Mouse (Mus musculus): ENCODE data around the gene Tle6. TPM values are rescaled to one million over a fixed set of nuclear protein-coding genes. Genes with fewer than 3 reads are reported as not detected.

The Tle6 gene
- 21.3 and 22.7 TPM in 2 replicates for polyA plus RNA-seq (2012; rRNA removed; ENCODE audit: low replicate concordance)

DNA sequence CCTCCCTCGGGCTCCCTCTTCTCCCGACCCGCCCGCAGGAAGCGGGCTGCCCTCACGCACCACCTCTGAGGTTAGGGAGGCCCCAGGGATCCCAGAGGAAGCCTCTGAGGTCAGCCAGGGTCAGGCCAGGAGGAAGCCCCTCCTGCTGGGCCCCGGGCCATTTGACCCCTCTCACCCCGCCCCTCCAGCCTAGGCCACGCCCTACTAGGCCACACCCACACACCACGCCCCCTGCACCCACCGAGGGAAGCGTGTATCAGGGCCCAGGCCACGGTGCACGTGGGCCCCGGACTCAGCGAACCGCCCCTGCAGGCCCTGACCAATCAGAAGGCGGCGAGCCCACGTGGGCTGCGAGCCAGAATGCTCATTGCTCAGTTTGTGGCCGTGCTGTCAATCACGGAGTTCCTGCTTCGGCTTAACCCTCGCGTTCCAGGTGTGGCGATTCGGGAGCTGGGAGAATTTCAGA lies at the start of gene Tle6:
Gene Tle6 (minus strand): TSS at position 336 of the 466 bp plus-strand sequence.

DNA sequence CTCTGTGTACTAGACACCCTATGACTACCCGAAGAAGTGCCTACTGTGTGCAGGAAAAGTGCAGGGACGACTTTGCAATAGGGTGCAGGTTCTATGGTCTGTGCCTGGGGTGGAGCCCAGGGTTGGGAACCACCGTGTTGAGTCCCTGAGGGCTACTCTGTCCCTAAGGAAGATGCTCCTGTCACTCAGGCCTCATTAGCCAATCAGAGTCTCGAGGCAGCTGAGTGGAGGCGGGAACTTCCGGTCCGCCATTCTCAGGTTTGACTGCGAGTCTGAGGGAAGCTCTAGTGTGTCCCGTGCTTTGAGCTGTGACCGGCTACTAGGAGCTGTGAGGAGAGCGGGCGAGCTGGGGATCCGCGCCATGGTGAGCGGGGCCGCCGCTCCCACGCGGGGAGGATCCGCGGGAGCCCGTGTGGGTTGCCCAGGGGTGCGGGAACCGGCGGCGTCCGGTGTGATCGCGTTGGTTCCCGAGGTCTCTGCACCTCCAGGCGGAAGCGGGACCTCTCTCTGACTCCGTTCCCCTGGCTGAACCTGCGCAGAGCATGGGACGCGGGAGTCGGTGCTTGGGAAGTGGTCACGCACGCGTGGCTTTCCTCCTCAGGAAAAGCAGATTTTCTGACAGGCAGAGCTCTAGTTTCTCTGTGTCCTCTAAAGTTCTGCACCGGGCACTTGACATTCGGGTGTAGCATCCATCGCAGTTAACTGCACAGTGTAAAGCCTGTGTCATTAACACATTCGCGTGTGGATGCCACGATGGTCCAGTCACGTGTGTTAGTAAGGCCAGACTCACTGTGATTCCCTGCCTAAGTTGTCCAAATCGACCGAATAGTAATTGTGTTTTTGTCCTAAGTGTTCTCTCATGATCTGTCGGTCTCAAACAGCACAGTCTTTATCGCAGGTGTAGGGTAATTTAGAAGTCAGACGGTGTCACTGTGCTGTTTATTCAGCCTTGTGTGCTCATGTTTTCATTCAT lies 48.2 kb upstream of the Tle6 start, which contains the start of gene Gm10778:
Gene Gm10778 (plus strand): TSS at position 257 of the 973 bp plus-strand sequence.

DNA sequence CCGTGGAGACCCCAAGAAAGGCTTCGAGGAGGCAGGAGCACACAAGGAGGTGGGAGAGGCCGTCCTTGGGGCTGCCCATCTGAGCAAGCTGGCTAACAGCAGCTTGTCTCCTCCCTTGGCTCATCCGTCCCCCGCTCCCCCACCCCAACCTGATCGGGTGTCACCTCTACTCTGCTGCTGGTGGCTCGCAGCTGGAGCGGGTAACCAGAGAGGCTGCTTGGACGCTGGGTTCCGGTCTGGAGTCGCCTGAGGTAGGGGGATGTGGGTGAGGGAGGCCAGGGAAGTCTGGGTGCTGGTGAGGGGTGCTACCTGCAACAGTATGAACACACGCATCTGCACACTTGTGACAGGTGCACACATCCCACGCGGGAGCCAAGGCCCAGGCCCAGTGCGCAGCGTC lies 27.5 kb upstream of the Tle6 start, which contains the start of gene Ankrd24:
Gene Ankrd24 (plus strand): TSS at position 151 of the 400 bp plus-strand sequence.

DNA sequence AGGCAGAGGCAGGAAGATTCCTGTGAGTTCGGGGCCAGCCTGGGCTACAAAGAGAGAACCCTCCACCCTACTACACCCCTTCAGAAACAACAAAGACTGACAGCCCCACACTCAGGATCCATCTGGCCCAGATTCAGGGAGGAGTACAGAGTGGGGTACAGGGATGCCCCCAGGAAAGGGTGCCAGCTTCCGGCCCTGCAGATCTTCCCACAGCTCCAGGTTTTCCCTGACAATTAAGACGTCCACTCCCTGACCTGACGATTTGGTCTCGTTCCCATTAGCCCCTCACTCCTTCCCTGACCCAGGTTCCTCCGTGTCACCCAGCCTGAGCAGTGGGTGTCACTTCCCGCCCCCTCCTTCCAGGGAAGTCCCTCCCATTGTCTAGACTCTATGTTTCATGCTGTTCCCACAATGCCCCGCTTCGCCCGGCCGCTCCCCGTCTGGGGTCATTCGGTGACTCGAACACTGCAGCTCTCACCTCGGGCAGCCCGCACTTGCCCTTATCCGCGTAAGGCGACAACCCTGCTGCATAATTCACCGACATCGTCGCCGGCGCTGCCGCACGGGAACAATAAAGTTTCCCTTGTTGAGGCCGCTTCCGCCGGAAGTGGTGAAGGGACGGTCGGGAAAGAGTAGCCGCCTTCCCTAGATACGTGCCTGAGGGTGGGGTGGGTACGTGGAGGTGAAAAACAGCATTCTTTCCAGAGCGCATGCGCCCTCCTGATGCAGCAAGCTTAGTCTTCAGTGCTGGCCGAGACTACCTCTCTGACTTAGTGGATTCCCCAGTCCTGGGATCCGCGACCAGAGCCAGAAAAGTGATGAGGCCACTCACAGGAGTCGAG lies 26.3 kb upstream of the Tle6 start, which contains the start of gene Sirt6:
Gene Sirt6 (minus strand): TSS at position 804 of the 842 bp plus-strand sequence.

DNA sequence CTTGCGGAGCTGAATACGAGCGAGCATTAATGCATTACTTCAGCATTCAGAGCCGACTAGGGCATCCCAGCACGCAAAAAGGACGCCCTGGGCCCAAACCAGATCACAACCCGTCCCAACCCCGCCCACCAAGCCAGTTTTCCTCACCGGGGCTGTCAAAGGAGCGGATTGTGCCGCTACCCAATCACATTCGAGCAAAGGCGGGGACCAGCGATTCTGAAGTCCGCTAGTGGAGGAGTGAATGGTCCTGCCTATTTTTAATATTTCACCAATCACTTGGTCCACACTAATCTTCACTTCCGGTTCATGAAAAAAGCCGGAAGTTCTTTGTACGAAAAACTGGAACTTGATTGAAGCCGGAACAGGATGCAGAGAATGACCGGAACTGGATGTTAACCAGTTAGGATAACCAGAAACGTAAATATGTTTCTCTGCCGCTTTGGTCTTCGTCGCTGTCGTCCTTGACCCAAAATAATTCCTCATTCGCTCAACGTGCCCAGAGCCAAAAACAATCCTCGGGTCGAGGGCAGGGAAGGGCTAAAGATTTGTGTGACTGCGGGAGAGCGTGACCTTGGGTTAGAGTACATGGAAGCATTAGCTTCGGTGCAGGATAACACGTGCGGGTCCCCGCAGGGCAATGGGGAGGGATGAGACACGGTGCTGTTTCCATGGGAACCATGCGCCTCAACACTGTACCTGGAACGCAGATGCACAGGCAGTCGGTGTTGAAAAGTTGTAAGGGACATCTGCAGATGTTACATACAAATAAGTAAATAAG lies 5.3 kb upstream of the Tle6 start, which contains the start of gene BC025920:
Gene BC025920 (plus strand): TSS at position 297 of the 778 bp plus-strand sequence.

DNA sequence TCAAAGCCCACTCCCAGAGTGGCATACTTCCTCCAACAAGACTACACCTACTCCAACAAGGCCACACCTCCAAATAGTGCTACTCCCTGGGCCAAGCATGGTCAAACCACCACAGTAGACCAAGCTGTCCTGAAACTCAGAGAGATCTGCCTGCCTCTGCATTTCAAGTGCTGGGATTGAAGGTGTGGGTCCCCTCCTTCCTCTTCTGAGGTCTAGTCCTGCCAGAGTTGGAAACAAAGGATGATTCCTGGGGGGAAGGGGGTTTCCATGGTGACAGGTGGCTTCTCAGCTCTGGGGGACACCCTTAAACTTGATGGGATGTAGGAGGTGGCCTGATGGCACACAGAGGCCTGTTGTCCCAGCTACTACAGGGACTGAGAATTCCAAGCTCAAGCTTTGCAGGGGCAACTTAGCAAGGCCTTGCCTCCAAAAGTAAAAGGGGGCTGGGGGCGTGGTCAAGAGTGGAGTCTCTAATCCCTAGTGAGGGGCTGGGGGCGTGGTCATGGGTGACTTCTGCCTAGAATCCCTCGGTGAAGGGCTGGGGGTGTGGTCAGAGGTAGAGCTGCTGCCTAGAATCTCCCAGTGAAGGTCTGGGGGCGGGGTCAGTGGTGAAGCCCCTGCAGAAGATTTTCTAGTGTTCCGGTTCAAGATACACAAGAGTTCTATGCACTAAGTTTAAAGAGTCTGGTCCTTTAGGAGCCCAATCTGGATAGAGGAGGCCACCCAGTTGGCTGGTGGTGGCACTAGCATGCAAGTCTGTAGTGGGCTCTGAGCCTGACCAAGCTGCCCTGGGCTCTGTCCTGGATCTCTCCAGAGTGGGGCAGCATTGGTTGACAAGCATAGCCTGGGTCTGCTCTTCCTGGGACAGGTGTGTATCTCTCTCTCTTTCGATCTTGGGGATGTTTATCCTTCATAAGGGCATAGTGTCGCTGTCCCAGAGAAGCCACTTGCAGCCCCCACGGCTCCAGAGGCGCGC lies 26.5 kb downstream of the Tle6 start, which contains the start of gene Tle2:
Gene Tle2 (plus strand): TSS at position 481 of the 976 bp plus-strand sequence.

DNA sequence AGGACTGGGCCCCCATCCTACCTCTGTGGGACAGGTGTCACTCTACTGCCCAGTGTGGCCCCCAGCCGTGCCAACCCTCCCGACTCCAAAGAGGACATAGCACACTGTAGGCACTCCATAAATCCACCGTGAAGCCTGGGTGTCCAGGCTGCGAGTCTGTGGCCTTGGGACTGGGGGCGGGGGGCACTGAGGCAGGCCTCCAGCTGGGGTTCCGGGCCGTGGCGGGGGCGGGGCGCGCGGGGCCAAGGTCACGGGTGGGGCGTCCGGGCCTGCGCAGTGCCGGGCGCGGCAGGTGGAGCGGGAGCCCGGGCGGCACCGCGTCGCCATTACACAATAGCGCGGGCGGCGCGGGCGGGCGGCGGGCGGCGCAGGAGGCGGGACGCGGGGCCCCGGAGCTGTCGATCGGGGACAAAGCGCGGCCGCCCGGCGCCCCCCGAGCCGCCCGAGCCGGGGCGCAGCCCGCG lies 41.7 kb downstream of the Tle6 start, which contains the start of gene Aes:
Gene Aes (plus strand): TSS at position 326 of the 464 bp plus-strand sequence.

DNA sequence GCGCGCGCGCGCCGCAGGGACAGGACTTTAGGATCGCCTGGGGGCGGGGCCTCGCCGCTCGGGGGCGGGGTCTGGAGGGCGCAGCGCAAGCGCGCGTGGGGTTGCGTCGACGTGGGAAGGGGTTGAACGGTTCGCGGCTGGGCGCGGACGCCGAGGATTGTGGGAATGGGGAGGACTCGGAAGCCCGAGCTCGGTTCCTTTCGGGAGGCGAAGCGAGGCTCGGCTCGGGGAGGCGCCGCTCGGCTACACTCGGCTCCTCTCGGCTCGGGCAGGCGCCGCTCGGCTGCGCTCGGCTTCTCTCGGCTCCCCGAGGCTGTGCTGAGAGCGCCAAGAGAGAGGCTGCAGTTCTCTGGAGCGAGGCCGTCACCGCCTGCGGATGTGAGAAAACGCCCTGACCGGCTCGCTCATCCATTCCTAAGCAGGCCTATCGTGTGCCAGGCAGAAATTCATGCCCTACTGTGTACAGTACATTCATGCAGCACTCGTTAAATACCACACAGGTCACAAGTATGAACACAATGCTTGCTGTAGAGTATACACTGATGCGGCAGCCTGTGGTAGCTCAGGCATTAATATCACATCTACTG lies 55.6 kb downstream of the Tle6 start, which contains the start of gene Gna11:
Gene Gna11 (minus strand): TSS at position 30 of the 587 bp plus-strand sequence.

Other genes with a start within 250 kb of the Tle6 start
- 37.3 and 90.2 TPM in 2 replicates for gene Mfsd12, start 243.6 kb downstream of the Tle6 start, polyA plus RNA-seq (2012; rRNA removed; ENCODE audit: low replicate concordance)
- gene 4930404N11Rik, start 235.3 kb downstream of the Tle6 start, polyA plus RNA-seq (2012; rRNA removed; ENCODE audit: low replicate concordance) = 2.6 and 5.7 TPM in 2 replicates
- gene Fzr1, start 222.6 kb downstream of the Tle6 start, polyA plus RNA-seq (2012; rRNA removed; ENCODE audit: low replicate concordance) = 84.0 and 94.3 TPM in 2 replicates
- 66.9 and 127 TPM in 2 replicates for gene Dohh, start 216.6 kb downstream of the Tle6 start, polyA plus RNA-seq (2012; rRNA removed; ENCODE audit: low replicate concordance)
- gene Gm48551, start 216.6 kb downstream of the Tle6 start, polyA plus RNA-seq (2012; rRNA removed; ENCODE audit: low replicate concordance) = 3.2 and 4.8 TPM in 2 replicates
- gene Gm48552, start 212.1 kb downstream of the Tle6 start, polyA plus RNA-seq (2012; rRNA removed; ENCODE audit: low replicate concordance) = 2.1 and 6.3 TPM in 2 replicates
- 10.4 and 14.3 TPM in 2 replicates for gene Smim24, start 208.0 kb downstream of the Tle6 start, polyA plus RNA-seq (2012; rRNA removed; ENCODE audit: low replicate concordance)
- 88.5 and 97.0 TPM in 2 replicates for gene Nfic, start 145.4 kb downstream of the Tle6 start, polyA plus RNA-seq (2012; rRNA removed; ENCODE audit: low replicate concordance)
- 1.4 and 1.9 TPM in 2 replicates for gene Celf5, start 118.4 kb downstream of the Tle6 start, polyA plus RNA-seq (2012; rRNA removed; ENCODE audit: low replicate concordance)
- 236 and 320 TPM in 2 replicates for gene Ncln, start 104.7 kb downstream of the Tle6 start, polyA plus RNA-seq (2012; rRNA removed; ENCODE audit: low replicate concordance)
- 35.7 and 113 TPM in 2 replicates for gene S1pr4, start 100.9 kb downstream of the Tle6 start, polyA plus RNA-seq (2012; rRNA removed; ENCODE audit: low replicate concordance)
- 9.0 and 15.1 TPM in 2 replicates for gene Gna15, start 76.8 kb downstream of the Tle6 start, polyA plus RNA-seq (2012; rRNA removed; ENCODE audit: low replicate concordance)
- gene Gna11, start 55.9 kb downstream of the Tle6 start, polyA plus RNA-seq (2012; rRNA removed; ENCODE audit: low replicate concordance) = 97.4 and 105 TPM in 2 replicates
- gene Aes, start 41.6 kb downstream of the Tle6 start, polyA plus RNA-seq (2012; rRNA removed; ENCODE audit: low replicate concordance) = 1,888 and 2,130 TPM in 2 replicates
- 72.2 and 90.1 TPM in 2 replicates for gene Tle2, start 26.5 kb downstream of the Tle6 start, polyA plus RNA-seq (2012; rRNA removed; ENCODE audit: low replicate concordance)
- gene BC025920, start 5.2 kb upstream of the Tle6 start, polyA plus RNA-seq (2012; rRNA removed; ENCODE audit: low replicate concordance) = 1.1 and 2.0 TPM in 2 replicates
- 32.5 and 57.4 TPM in 2 replicates for gene Sirt6, start 26.7 kb upstream of the Tle6 start, polyA plus RNA-seq (2012; rRNA removed; ENCODE audit: low replicate concordance)
- 44.5 and 55.5 TPM in 2 replicates for gene Ankrd24, start 27.5 kb upstream of the Tle6 start, polyA plus RNA-seq (2012; rRNA removed; ENCODE audit: low replicate concordance)
- gene Gm10778, start 48.0 kb upstream of the Tle6 start, polyA plus RNA-seq (2012; rRNA removed; ENCODE audit: low replicate concordance) = 0.17 and 0.60 TPM in 2 replicates
- gene Zfp433, start 103.8 kb upstream of the Tle6 start, polyA plus RNA-seq (2012; rRNA removed; ENCODE audit: low replicate concordance) = 0.29 TPM in 1 of 2 replicates, not detected in the other
- 0.43 and 0.63 TPM in 2 replicates for gene Gm3055, start 170.1 kb upstream of the Tle6 start, polyA plus RNA-seq (2012; rRNA removed; ENCODE audit: low replicate concordance)
- not detected in 2 replicates for gene Gm4767, start 211.1 kb upstream of the Tle6 start, polyA plus RNA-seq (2012; rRNA removed; ENCODE audit: low replicate concordance)

Measured in mammary gland, adult 2 months (tissue).